Mouse (Mus musculus) stomach, postnatal 0 days (tissue): ENCODE measurements at regions not wholly inside any gene's neighbourhood (a gene's known extent, or its start where the extent isn't known, plus 50 kb on each side); places are given as distances from the start of the nearest gene placed in this dataset.

Source experiments
- ATAC-seq: fragments of 200-750 bp; cut with Nextera tagmentation; 2 replicates; pipeline ENCODE4 v1.8.0; 2017; ENCODE audit not compliant: low FRiP score, low TSS enrichment
- DNase-seq: peaks from one replicate; pipeline ENCODE4 v3.0.0-alpha.2; 2016; ENCODE audit warnings: low spot score
- H3K27ac ChIP-seq: fragments of 300-500 bp; sonication (generic); replicated peaks from 2 replicates; pipeline ENCODE4 v1.5.1; 2014; ENCODE audit warnings: mild to moderate bottlenecking, control low read depth
- H3K27me3 ChIP-seq: fragments of 300-500 bp; sonication (generic); 2 replicates; pipeline ENCODE4 v1.6.1; 2014; ENCODE audit warnings: low read length; ENCODE audit not compliant: control insufficient read depth, insufficient read depth
- H3K36me3 ChIP-seq: fragments of 300-500 bp; sonication (generic); 2 replicates; pipeline ENCODE4 v1.6.1; 2014; ENCODE audit warnings: low read length, mixed read lengths; ENCODE audit not compliant: control insufficient read depth, insufficient read depth
- H3K4me1 ChIP-seq: fragments of 300-500 bp; sonication (generic); replicated peaks from 2 replicates; pipeline ENCODE4 v1.6.1; 2014; ENCODE audit warnings: antibody characterized with exemption; ENCODE audit not compliant: control insufficient read depth, insufficient read depth
- H3K4me2 ChIP-seq: fragments of 300-500 bp; sonication (generic); replicated peaks from 2 replicates; pipeline ENCODE4 v1.6.1; 2014; ENCODE audit warnings: low read depth, mild to moderate bottlenecking, control low read depth, moderate library complexity
- H3K4me3 ChIP-seq: fragments of 300-500 bp; sonication (generic); 2 replicates; pipeline ENCODE4 v1.5.1; 2014; ENCODE audit warnings: low read depth, low read length, control low read depth
- H3K9ac ChIP-seq: fragments of 300-500 bp; sonication (generic); 2 replicates; pipeline ENCODE4 v1.6.1; 2014; ENCODE audit warnings: mild to moderate bottlenecking, low read length, control low read depth, mixed read lengths
- H3K9me3 ChIP-seq: fragments of 300-500 bp; sonication (generic); 2 replicates; pipeline ENCODE4 v1.6.1; 2016; ENCODE audit warnings: low read length; ENCODE audit not compliant: control insufficient read depth
- CTCF ChIP-seq: IDR thresholded peaks from 2 replicates; pipeline ENCODE4 v1.5.1; 2016; ENCODE audit warnings: antibody characterized with exemption, low read depth, mild to moderate bottlenecking, moderate library complexity
- EP300 ChIP-seq: optimal IDR thresholded peaks from 2 replicates; pipeline ENCODE3; 2016; ENCODE audit warnings: antibody characterized with exemption
- WGBS: fragments of 180-500 bp; shearing (Covaris S2); extraction: QIAGEN DNeasy Blood & Tissue Kit; methylation state at CpG from one replicate; pipeline ENCODE4 v1.1.7; 2014; 5-methylcytosine and 5-hydroxymethylcytosine counted together

DNA sequence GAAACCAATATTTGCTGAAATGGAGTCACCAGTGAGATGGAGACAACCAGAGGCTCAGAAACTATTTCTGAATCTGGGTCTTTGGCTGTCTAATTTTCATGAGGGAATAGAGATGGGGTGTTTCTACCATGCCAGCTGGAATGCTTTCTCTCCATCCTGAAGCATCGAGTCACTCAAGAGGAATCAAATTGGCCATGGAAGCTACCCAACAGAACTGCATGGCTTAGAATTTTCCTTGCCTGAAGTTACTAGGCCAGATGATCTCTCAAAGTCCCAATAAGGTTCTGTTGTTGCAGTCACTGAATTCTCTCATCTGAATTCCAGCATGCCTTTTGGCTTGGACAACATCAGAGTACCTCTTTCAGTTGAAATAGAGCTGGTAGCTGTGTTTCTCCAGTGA lies 2986.7 kb upstream of the 5930422O12Rik start:
- no peak overlapping the region for H3K4me3 ChIP-seq
- TF ChIP-seq EP300 (no peak), CTCF (no peak)
- H3K4me1 ChIP-seq: no peaks in the 10 kb centered on the region
- no peaks in the 10 kb centered on the region for H3K36me3 ChIP-seq
- H3K27ac ChIP-seq: no peak overlapping the region
- 78% methylated on average over 1 of the region's 1 CpGs for WGBS
- ATAC-seq: no peak
- DNase-seq: no peak
- no peak overlapping the region for H3K9ac ChIP-seq
- no peaks in the 10 kb centered on the region for H3K27me3 ChIP-seq
- H3K9me3 ChIP-seq: no peaks in the 10 kb centered on the region
- no peak overlapping the region for H3K4me2 ChIP-seq

DNA sequence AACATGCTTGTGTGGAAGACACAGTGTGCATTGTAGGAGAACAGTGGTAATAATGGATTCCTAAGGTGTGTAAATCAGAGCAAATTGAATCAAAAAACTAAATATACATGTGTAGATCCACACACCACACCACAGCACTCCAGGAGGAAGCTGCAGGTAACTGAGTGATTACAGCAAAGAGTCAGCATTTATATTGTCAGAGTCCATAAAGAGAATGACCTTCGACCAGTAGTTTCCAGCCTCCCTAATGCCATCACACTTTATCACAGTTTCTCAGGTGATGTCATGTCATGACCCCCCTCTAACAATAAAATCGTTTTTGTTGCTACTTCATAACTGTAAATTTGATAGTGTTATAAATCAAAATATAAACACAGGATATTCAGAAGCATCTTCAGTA lies 2984.6 kb upstream of the 5930422O12Rik start:
- Histone ChIP-seq H3K36me3 (no peaks in the 10 kb centered on the region), H3K27ac (no peak overlapping the region), H3K4me2 (no peak overlapping the region), H3K9ac (no peak overlapping the region), H3K4me1 (no peaks in the 10 kb centered on the region), H3K27me3 (no peaks in the 10 kb centered on the region), H3K9me3 (no peaks in the 10 kb centered on the region), H3K4me3 (no peak overlapping the region)
- WGBS: 72% methylated on average over 2 of the region's 2 CpGs
- ATAC-seq: no peak
- TF ChIP-seq EP300 (no peak), CTCF (no peak)
- DNase-seq: no peak

DNA sequence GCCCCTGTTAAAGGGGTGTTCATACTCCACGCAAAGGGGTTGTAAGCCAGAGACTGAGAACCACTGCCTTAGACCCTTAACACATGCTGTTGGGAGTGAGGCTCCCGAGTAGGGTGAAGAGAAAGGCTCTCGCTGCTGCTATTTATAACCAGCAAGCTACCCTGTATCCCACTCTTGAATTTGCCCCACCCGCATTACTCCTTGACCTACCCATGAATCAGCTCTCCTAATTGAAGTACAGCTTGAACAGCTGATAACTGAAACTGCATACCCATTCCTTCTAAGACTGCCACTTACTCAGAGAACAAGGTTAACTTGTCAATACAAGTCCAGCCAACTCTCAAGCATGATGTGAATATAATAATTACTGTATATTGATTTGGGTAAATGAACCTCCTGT lies 2984.2 kb upstream of the 5930422O12Rik start:
- ATAC-seq: no peak
- DNase-seq: no peak

GRCm38 (mm10) chr8:30458136-30458535 lies 2970.4 kb upstream of the 5930422O12Rik start:
- H3K27ac ChIP-seq: no peak overlapping the region
- ATAC-seq: no peak
- H3K9me3 ChIP-seq: no peaks in the 10 kb centered on the region
- H3K4me1 ChIP-seq: no peaks in the 10 kb centered on the region
- 18% methylated on average over 4 of the region's 4 CpGs for WGBS
- TF ChIP-seq CTCF (no peak), EP300 (no peak)
- H3K4me3 ChIP-seq: no peak overlapping the region
- no peak overlapping the region for H3K4me2 ChIP-seq
- no peaks in the 10 kb centered on the region for H3K36me3 ChIP-seq
- no peak for DNase-seq
- H3K9ac ChIP-seq: no peak overlapping the region
- no peaks in the 10 kb centered on the region for H3K27me3 ChIP-seq

More for the DNA sequence above, 2984.2 kb upstream of the 5930422O12Rik start:
- Histone ChIP-seq H3K27ac (no peak overlapping the region), H3K9me3 (no peaks in the 10 kb centered on the region), H3K4me3 (no peak overlapping the region), H3K4me1 (no peaks in the 10 kb centered on the region), H3K36me3 (no peaks in the 10 kb centered on the region), H3K27me3 (no peaks in the 10 kb centered on the region), H3K4me2 (no peak overlapping the region), H3K9ac (no peak overlapping the region)
- TF ChIP-seq CTCF (no peak), EP300 (no peak)
- 78% methylated on average over 4 of the region's 4 CpGs for WGBS

DNA sequence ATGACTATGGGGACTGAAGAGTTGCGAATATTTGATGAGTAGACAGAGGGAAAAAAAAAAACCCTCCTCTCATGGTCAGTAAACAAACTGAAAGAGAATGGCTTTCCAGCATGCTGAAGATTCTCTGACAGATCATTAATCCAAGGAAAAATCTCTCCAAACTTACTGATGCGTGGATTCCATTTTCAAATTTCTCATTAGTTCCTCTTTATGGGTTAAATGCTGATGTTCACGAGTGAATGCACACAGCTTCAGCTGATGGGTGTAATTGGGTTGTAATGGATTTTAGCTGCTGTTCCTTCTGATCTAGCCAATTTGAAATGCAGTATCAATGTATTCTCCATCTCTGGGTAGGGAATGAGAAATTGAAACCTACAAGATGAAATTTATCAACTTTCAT lies 2945.6 kb upstream of the 5930422O12Rik start:
- DNase-seq (no peak), ATAC-seq (no peak)

GRCm38 (mm10) chr8:30494851-30495355 lies 2933.6 kb upstream of the 5930422O12Rik start:
- H3K36me3 ChIP-seq: no peaks in the 10 kb centered on the region
- H3K9ac ChIP-seq: no peak overlapping the region
- 85% methylated on average over 6 of the region's 6 CpGs for WGBS
- no peak overlapping the region for H3K4me3 ChIP-seq
- no peaks in the 10 kb centered on the region for H3K27me3 ChIP-seq
- DNase-seq (no peak), ATAC-seq (no peak)
- H3K4me2 ChIP-seq: no peak overlapping the region
- no peaks in the 10 kb centered on the region for H3K4me1 ChIP-seq
- no peak overlapping the region for H3K27ac ChIP-seq
- TF ChIP-seq CTCF: no peak
- H3K9me3 ChIP-seq: no peaks in the 10 kb centered on the region

More for the DNA sequence above, 2945.6 kb upstream of the 5930422O12Rik start:
- no peak for TF ChIP-seq CTCF
- TF ChIP-seq EP300: no peak
- Histone ChIP-seq H3K9me3 (no peaks in the 10 kb centered on the region), H3K36me3 (no peaks in the 10 kb centered on the region), H3K4me1 (no peaks in the 10 kb centered on the region), H3K4me2 (no peak overlapping the region), H3K4me3 (no peak overlapping the region), H3K27me3 (no peaks in the 10 kb centered on the region), H3K9ac (no peak overlapping the region), H3K27ac (no peak overlapping the region)
- 69% methylated on average over 3 of the region's 3 CpGs for WGBS
